Mouse (Mus musculus): ENCODE data around the gene Pdgfc. TPM values are rescaled to one million over a fixed set of nuclear protein-coding genes. Genes with fewer than 3 reads are reported as not detected.
A peak's percentile ranks its signal among the peaks of the same experiment; 100 is the strongest.

Gene Pdgfc
- polyA plus RNA-seq, 1 experiment from 2014 or later = 6.7 TPM

GRCm38 (mm10) chr3:81205201-81205600, 169.0 kb downstream of the Pdgfc start:
- 56% methylated on average over 5 of the region's 5 CpGs for WGBS
- no peak overlapping the region for H3K4me3 ChIP-seq (ENCODE audit: low read length)
- ATAC-seq = no peak
- H3K27ac ChIP-seq (ENCODE audit: low read depth, low read length) = no peak overlapping the region
- H3K4me2 ChIP-seq (ENCODE audit: low read length) = no peak overlapping the region
- H3K4me1 ChIP-seq (ENCODE audit: control insufficient read depth, insufficient read depth, low read depth, low read length) = no peaks in the 10 kb centered on the region
- H3K36me3 ChIP-seq (ENCODE audit: control insufficient read depth, insufficient read depth, low read length) = no peaks in the 10 kb centered on the region
- no peak overlapping the region for H3K9ac ChIP-seq (ENCODE audit: low read depth, low read length)
- H3K9me3 ChIP-seq (ENCODE audit: control insufficient read depth, low read length) = no peaks in the 10 kb centered on the region
- no peaks in the 10 kb centered on the region for H3K27me3 ChIP-seq (replicated peaks; ENCODE audit: control insufficient read depth, insufficient read depth, low read length)

GRCm38 (mm10) chr3:81208246-81208645, 172.0 kb downstream of the Pdgfc start:
- Histone ChIP-seq H3K9ac (ENCODE audit: low read depth, low read length) (no peak overlapping the region), H3K36me3 (ENCODE audit: control insufficient read depth, insufficient read depth, low read length) (no peaks in the 10 kb centered on the region), H3K9me3 (ENCODE audit: control insufficient read depth, low read length) (no peaks in the 10 kb centered on the region), H3K27me3 (replicated peaks; ENCODE audit: control insufficient read depth, insufficient read depth, low read length) (no peaks in the 10 kb centered on the region), H3K4me2 (ENCODE audit: low read length) (no peak overlapping the region), H3K27ac (ENCODE audit: low read depth, low read length) (no peak overlapping the region), H3K4me3 (ENCODE audit: low read length) (no peak overlapping the region), H3K4me1 (ENCODE audit: control insufficient read depth, insufficient read depth, low read depth, low read length) (no peaks in the 10 kb centered on the region)
- 35% methylated on average over 2 of the region's 2 CpGs for WGBS
- no peak for ATAC-seq

GRCm38 (mm10) chr3:81211147-81211546, 174.9 kb downstream of the Pdgfc start:
- WGBS = 78% methylated on average over 3 of the region's 3 CpGs
- Histone ChIP-seq H3K9me3 (ENCODE audit: control insufficient read depth, low read length) (no peaks in the 10 kb centered on the region), H3K9ac (ENCODE audit: low read depth, low read length) (no peak overlapping the region), H3K27ac (ENCODE audit: low read depth, low read length) (no peak overlapping the region), H3K4me3 (ENCODE audit: low read length) (no peak overlapping the region), H3K4me2 (ENCODE audit: low read length) (no peak overlapping the region), H3K4me1 (ENCODE audit: control insufficient read depth, insufficient read depth, low read depth, low read length) (no peaks in the 10 kb centered on the region), H3K27me3 (replicated peaks; ENCODE audit: control insufficient read depth, insufficient read depth, low read length) (no peaks in the 10 kb centered on the region), H3K36me3 (ENCODE audit: control insufficient read depth, insufficient read depth, low read length) (no peaks in the 10 kb centered on the region)
- no peak for ATAC-seq

GRCm38 (mm10) chr3:81211666-81212065, 175.4 kb downstream of the Pdgfc start:
- H3K9me3 ChIP-seq (ENCODE audit: control insufficient read depth, low read length) = no peaks in the 10 kb centered on the region
- H3K4me1 ChIP-seq (ENCODE audit: control insufficient read depth, insufficient read depth, low read depth, low read length) = no peaks in the 10 kb centered on the region
- no peak for ATAC-seq
- H3K27ac ChIP-seq (ENCODE audit: low read depth, low read length) = no peak overlapping the region
- no peaks in the 10 kb centered on the region for H3K27me3 ChIP-seq (replicated peaks; ENCODE audit: control insufficient read depth, insufficient read depth, low read length)
- WGBS = 51% methylated on average over 3 of the region's 3 CpGs
- no peak overlapping the region for H3K4me3 ChIP-seq (ENCODE audit: low read length)
- no peak overlapping the region for H3K9ac ChIP-seq (ENCODE audit: low read depth, low read length)
- no peak overlapping the region for H3K4me2 ChIP-seq (ENCODE audit: low read length)
- no peaks in the 10 kb centered on the region for H3K36me3 ChIP-seq (ENCODE audit: control insufficient read depth, insufficient read depth, low read length)

- no peaks in the 10 kb centered on the region for H3K4me1 ChIP-seq (ENCODE audit: control insufficient read depth, insufficient read depth, low read depth, low read length)
- H3K36me3 ChIP-seq (ENCODE audit: control insufficient read depth, insufficient read depth, low read length) = no peaks in the 10 kb centered on the region
- H3K4me2 ChIP-seq (ENCODE audit: low read length) = no peak overlapping the region
- no peak overlapping the region for H3K9ac ChIP-seq (ENCODE audit: low read depth, low read length)
- H3K27me3 ChIP-seq (replicated peaks; ENCODE audit: control insufficient read depth, insufficient read depth, low read length) = no peaks in the 10 kb centered on the region
- ATAC-seq = no peak
- H3K9me3 ChIP-seq (ENCODE audit: control insufficient read depth, low read length) = no peaks in the 10 kb centered on the region
- no peak overlapping the region for H3K4me3 ChIP-seq (ENCODE audit: low read length)
- H3K27ac ChIP-seq (ENCODE audit: low read depth, low read length) = no peak overlapping the region
- WGBS = 57% methylated on average over 4 of the region's 4 CpGs
Observed at GRCm38 (mm10) chr3:81215547-81216118, 179.4 kb downstream of the Pdgfc start.

GRCm38 (mm10) chr3:81221682-81222081, 185.5 kb downstream of the Pdgfc start:
- ATAC-seq = no peak
- 87% methylated on average over 4 of the region's 4 CpGs for WGBS
- H3K4me1 ChIP-seq (ENCODE audit: control insufficient read depth, insufficient read depth, low read depth, low read length) = no peaks in the 10 kb centered on the region
- no peak overlapping the region for H3K4me3 ChIP-seq (ENCODE audit: low read length)
- H3K27ac ChIP-seq (ENCODE audit: low read depth, low read length) = no peak overlapping the region
- no peak overlapping the region for H3K4me2 ChIP-seq (ENCODE audit: low read length)
- no peak overlapping the region for H3K9ac ChIP-seq (ENCODE audit: low read depth, low read length)
- H3K36me3 ChIP-seq (ENCODE audit: control insufficient read depth, insufficient read depth, low read length) = no peaks in the 10 kb centered on the region
- no peaks in the 10 kb centered on the region for H3K9me3 ChIP-seq (ENCODE audit: control insufficient read depth, low read length)
- no peaks in the 10 kb centered on the region for H3K27me3 ChIP-seq (replicated peaks; ENCODE audit: control insufficient read depth, insufficient read depth, low read length)

GRCm38 (mm10) chr3:81228344-81228743, 192.1 kb downstream of the Pdgfc start:
- H3K27me3 ChIP-seq (replicated peaks; ENCODE audit: control insufficient read depth, insufficient read depth, low read length) = no peaks in the 10 kb centered on the region
- H3K9ac ChIP-seq (ENCODE audit: low read depth, low read length) = no peak overlapping the region
- no peaks in the 10 kb centered on the region for H3K36me3 ChIP-seq (ENCODE audit: control insufficient read depth, insufficient read depth, low read length)
- no peak for ATAC-seq
- no peak overlapping the region for H3K4me3 ChIP-seq (ENCODE audit: low read length)
- no peak overlapping the region for H3K27ac ChIP-seq (ENCODE audit: low read depth, low read length)
- H3K4me1 ChIP-seq (ENCODE audit: control insufficient read depth, insufficient read depth, low read depth, low read length) = no peaks in the 10 kb centered on the region
- H3K9me3 ChIP-seq (ENCODE audit: control insufficient read depth, low read length) = no peaks in the 10 kb centered on the region
- 43% methylated on average over 4 of the region's 4 CpGs for WGBS
- no peak overlapping the region for H3K4me2 ChIP-seq (ENCODE audit: low read length)

- no peak overlapping the region for H3K4me3 ChIP-seq (ENCODE audit: low read length)
- H3K27me3 ChIP-seq (replicated peaks; ENCODE audit: control insufficient read depth, insufficient read depth, low read length) = no peaks in the 10 kb centered on the region
- H3K27ac ChIP-seq (ENCODE audit: low read depth, low read length) = no peak overlapping the region
- no peaks in the 10 kb centered on the region for H3K36me3 ChIP-seq (ENCODE audit: control insufficient read depth, insufficient read depth, low read length)
- 19% methylated on average over 7 of the region's 7 CpGs for WGBS
- no peaks in the 10 kb centered on the region for H3K4me1 ChIP-seq (ENCODE audit: control insufficient read depth, insufficient read depth, low read depth, low read length)
- ATAC-seq = peak; percentile 56; the same call in 1 of the 2 replicates
- H3K9ac ChIP-seq (ENCODE audit: low read depth, low read length) = no peak overlapping the region
- no peak overlapping the region for H3K4me2 ChIP-seq (ENCODE audit: low read length)
- H3K9me3 ChIP-seq (ENCODE audit: control insufficient read depth, low read length) = no peaks in the 10 kb centered on the region
Observed at GRCm38 (mm10) chr3:81242697-81243590, 206.7 kb downstream of the Pdgfc start.

GRCm38 (mm10) chr3:81243591-81243990, 207.4 kb downstream of the Pdgfc start:
- Histone ChIP-seq H3K4me3 (ENCODE audit: low read length) (no peak overlapping the region), H3K4me2 (ENCODE audit: low read length) (no peak overlapping the region), H3K36me3 (ENCODE audit: control insufficient read depth, insufficient read depth, low read length) (no peaks in the 10 kb centered on the region), H3K9me3 (ENCODE audit: control insufficient read depth, low read length) (no peaks in the 10 kb centered on the region), H3K4me1 (ENCODE audit: control insufficient read depth, insufficient read depth, low read depth, low read length) (no peaks in the 10 kb centered on the region), H3K27ac (ENCODE audit: low read depth, low read length) (no peak overlapping the region), H3K27me3 (replicated peaks; ENCODE audit: control insufficient read depth, insufficient read depth, low read length) (no peaks in the 10 kb centered on the region), H3K9ac (ENCODE audit: low read depth, low read length) (no peak overlapping the region)
- ATAC-seq = no peak
- WGBS = 62% methylated on average over 6 of the region's 6 CpGs
